Mouse (Mus musculus) CD4-positive helper T cell, adult 2 months (primary cell): ENCODE measurements around the gene Osbp2.

Experiments
- DNase-seq: peaks from one replicate; pipeline ENCODE4 v3.0.0-alpha.2; 2012; ENCODE audit warnings: low read depth, missing footprints, low spot score

The Osbp2 gene

GRCm38 (mm10) chr11:3761339-3761738 is 102.4 kb downstream of the Osbp2 start:
- DNase-seq: no peak

- no peak for DNase-seq
These were observed 104.3 kb downstream of the Osbp2 start for GRCm38 (mm10) chr11:3759433-3759832.

- DNase-seq: no peak
These were observed 108.4 kb downstream of the Osbp2 start for GRCm38 (mm10) chr11:3755341-3755740.

- no peak for DNase-seq
These were observed 109.0 kb downstream of the Osbp2 start for GRCm38 (mm10) chr11:3754685-3755084.

GRCm38 (mm10) chr11:3753897-3754296 is 109.8 kb downstream of the Osbp2 start:
- no peak for DNase-seq

- DNase-seq: no peak
These were observed 110.9 kb downstream of the Osbp2 start for GRCm38 (mm10) chr11:3752766-3753165.

- DNase-seq: no peak
These were observed 113.9 kb downstream of the Osbp2 start for GRCm38 (mm10) chr11:3749831-3750230.

- no peak for DNase-seq
These were observed 121.3 kb downstream of the Osbp2 start for GRCm38 (mm10) chr11:3742449-3742848.

GRCm38 (mm10) chr11:3741183-3741582 is 122.5 kb downstream of the Osbp2 start:
- DNase-seq: no peak

GRCm38 (mm10) chr11:3738778-3739177 is 124.9 kb downstream of the Osbp2 start:
- DNase-seq: no peak

GRCm38 (mm10) chr11:3735715-3736114 is 128.0 kb downstream of the Osbp2 start:
- no peak for DNase-seq

GRCm38 (mm10) chr11:3733933-3734636 is 129.6 kb downstream of the Osbp2 start:
- no peak for DNase-seq

GRCm38 (mm10) chr11:3731469-3731868 is 132.2 kb downstream of the Osbp2 start:
- no peak for DNase-seq

- no peak for DNase-seq
These were observed 136.1 kb downstream of the Osbp2 start for GRCm38 (mm10) chr11:3727438-3728105.

- no peak for DNase-seq
These were observed 138.2 kb downstream of the Osbp2 start for GRCm38 (mm10) chr11:3725331-3726054.

GRCm38 (mm10) chr11:3724726-3725125 is 139.0 kb downstream of the Osbp2 start:
- DNase-seq: no peak

- DNase-seq: no peak
These were observed 139.8 kb downstream of the Osbp2 start for GRCm38 (mm10) chr11:3723910-3724309.

- no peak for DNase-seq
These were observed 140.8 kb downstream of the Osbp2 start for GRCm38 (mm10) chr11:3722861-3723260.

GRCm38 (mm10) chr11:3722036-3722435 is 141.7 kb downstream of the Osbp2 start:
- no peak for DNase-seq

- DNase-seq: no peak
These were observed 147.0 kb downstream of the Osbp2 start for GRCm38 (mm10) chr11:3716662-3717061.

GRCm38 (mm10) chr11:3714486-3714885 is 149.2 kb downstream of the Osbp2 start:
- peak; percentile 36 for DNase-seq

GRCm38 (mm10) chr11:3710203-3710602 is 153.5 kb downstream of the Osbp2 start:
- DNase-seq: no peak

- DNase-seq: no peak
These were observed 156.6 kb downstream of the Osbp2 start for GRCm38 (mm10) chr11:3707057-3707456.
